Mouse (Mus musculus): ENCODE data around the gene Aknad1. TPM values are rescaled to one million over a fixed set of nuclear protein-coding genes. Genes with fewer than 3 reads are reported as not detected.

The Aknad1 gene
- total RNA-seq, 2 experiments from 2014 or later: 0.28 TPM; not detected in 1

DNA sequence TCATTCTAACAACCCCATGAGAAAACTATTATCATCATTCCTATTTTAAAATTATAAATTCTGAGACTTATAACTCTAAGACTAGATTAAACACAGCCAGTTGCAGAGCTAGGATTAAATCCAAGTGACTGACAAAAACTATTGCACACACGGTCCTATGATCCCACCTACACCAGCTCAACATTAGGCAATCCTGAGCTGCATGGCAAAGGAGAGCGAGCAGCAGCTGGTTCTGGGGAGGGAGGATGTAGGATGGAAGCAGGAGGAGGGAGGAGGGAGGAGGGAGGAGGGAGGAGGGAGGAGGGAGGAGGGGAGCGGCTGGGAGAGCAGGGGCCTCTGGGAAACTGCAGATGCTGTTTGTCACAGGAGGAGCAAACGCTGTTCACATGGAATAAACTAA lies 76.2 kb downstream of the Aknad1 start:
- intact Hi-C loops (cut with DNase I): no loop called here
- DNase-seq (ENCODE audit: extremely low spot score in 1 of 2, low spot score in 2 of 2): no peak

- no peak for DNase-seq (ENCODE audit: extremely low spot score in 1 of 2, low spot score in 2 of 2)
- intact Hi-C loops (cut with DNase I): no loop called here
Measured at GRCm38 (mm10) chr3:108830493-108830892, 91.0 kb downstream of the Aknad1 start.

- intact Hi-C loops (cut with DNase I): no loop called here
- DNase-seq (ENCODE audit: extremely low spot score in 1 of 2, low spot score in 2 of 2): no peak
Measured at GRCm38 (mm10) chr3:108831750-108832149, 92.3 kb downstream of the Aknad1 start.

Other genes with a start within 250 kb of the Aknad1 start
- 1 to 10 TPM; 2.3 to 2.9 TPM for gene 1700013F07Rik, start 205.5 kb upstream of the Aknad1 start, total RNA-seq (2021)
- 10 to 100 TPM; 19.9 to 22.2 TPM for gene 5330417C22Rik, start 203.1 kb upstream of the Aknad1 start, total RNA-seq (2021)
- 10 to 100 TPM; 40.3 to 41.0 TPM for gene Tmem167b, start 177.2 kb upstream of the Aknad1 start, total RNA-seq (2021)
- 10 to 100 TPM; 25.2 to 26.6 TPM for gene Taf13, start 168.0 kb upstream of the Aknad1 start, total RNA-seq (2021)
- gene Wdr47, start 148.4 kb upstream of the Aknad1 start, total RNA-seq (2021): 100 to 1,000 TPM; 150 to 164 TPM
- 10 to 100 TPM; 23.5 to 28.2 TPM for gene Clcc1, start 85.7 kb upstream of the Aknad1 start, total RNA-seq (2021)
- 10 to 100 TPM; 12.8 to 13.4 TPM for gene Gpsm2, start 17.3 kb upstream of the Aknad1 start, total RNA-seq (2021)
- gene Stxbp3, start 100.9 kb downstream of the Aknad1 start, total RNA-seq (2021): 10 to 100 TPM; 14.1 to 15.2 TPM
- not detected for gene Fndc7, start 150.3 kb downstream of the Aknad1 start, total RNA-seq (2021)
- 10 to 100 TPM; 41.6 to 42.2 TPM for gene Prpf38b, start 172.1 kb downstream of the Aknad1 start, total RNA-seq (2021)
- 1 to 10 TPM; 3.7 to 5.1 TPM for gene Henmt1, start 200.2 kb downstream of the Aknad1 start, total RNA-seq (2021)
- gene Gm9857, start 200.8 kb downstream of the Aknad1 start, total RNA-seq (2021): not detected

Data from left cerebral cortex, postnatal 10 days (tissue).